Mouse (Mus musculus): ENCODE measurements at regions not wholly inside any gene's neighbourhood (a gene's known extent, or its start where the extent isn't known, plus 50 kb on each side); places are given as distances from the start of the nearest gene placed in this dataset.
A peak's percentile ranks its signal among the peaks of the same experiment; 100 is the strongest.

DNA sequence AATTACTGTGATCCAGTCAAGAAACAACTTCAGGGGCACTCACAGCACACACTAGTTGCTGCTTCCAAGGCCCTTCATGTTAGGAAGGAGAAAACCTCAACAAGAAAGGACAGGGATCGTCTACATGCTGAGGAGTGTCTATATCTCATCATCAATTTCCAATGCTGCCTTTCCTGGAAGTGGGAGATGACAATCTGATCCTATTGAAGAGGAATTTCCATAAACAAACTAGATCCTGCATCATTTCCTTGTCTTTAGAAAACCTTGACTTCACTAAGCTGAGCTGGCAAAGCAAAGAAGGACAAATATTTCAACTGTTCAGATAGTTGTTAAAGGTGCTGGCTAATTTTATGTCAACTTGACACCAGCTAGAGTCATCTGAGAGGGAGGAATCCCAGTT lies 83.5 kb upstream of the Rapgef5 start:
- no peak overlapping the region for H3K4me2 ChIP-seq (ENCODE audit: low read length)
- H3K27me3 ChIP-seq (ENCODE audit: control insufficient read depth, insufficient read depth, low read length), result no peaks in the 10 kb centered on the region
- H3K36me3 ChIP-seq (ENCODE audit: control insufficient read depth, insufficient read depth, low read length), result no peaks in the 10 kb centered on the region
- peaks cover 0 to 2% of the 10 kb centered on the region in 2 experiments; a peak in 1 of 4 replicates for H3K4me1 ChIP-seq (ENCODE audit: control insufficient read depth in 2 of 2, insufficient read depth in 2 of 2, low read length in 2 of 2)
- 57% methylated on average over 1 of the region's 1 CpGs for WGBS
- no peak for ATAC-seq (ENCODE audit: insufficient number of reproducible peaks, insufficient read depth, low FRiP score, low read depth)
- no peak overlapping the region for H3K27ac ChIP-seq (replicated peaks in 1 of 2; ENCODE audit: control insufficient read depth in 1 of 2, insufficient read depth in 1 of 2, low read depth in 2 of 2, low read length in 2 of 2)
- H3K9ac ChIP-seq (ENCODE audit: low read length), result no peak overlapping the region
- H3K9me3 ChIP-seq (ENCODE audit: control insufficient read depth, low read length), result no peaks in the 10 kb centered on the region
- H3K4me3 ChIP-seq (ENCODE audit: control insufficient read depth in 1 of 2, insufficient read depth in 1 of 2, low read depth in 1 of 2, low read length in 2 of 2), result no peak overlapping the region

DNA sequence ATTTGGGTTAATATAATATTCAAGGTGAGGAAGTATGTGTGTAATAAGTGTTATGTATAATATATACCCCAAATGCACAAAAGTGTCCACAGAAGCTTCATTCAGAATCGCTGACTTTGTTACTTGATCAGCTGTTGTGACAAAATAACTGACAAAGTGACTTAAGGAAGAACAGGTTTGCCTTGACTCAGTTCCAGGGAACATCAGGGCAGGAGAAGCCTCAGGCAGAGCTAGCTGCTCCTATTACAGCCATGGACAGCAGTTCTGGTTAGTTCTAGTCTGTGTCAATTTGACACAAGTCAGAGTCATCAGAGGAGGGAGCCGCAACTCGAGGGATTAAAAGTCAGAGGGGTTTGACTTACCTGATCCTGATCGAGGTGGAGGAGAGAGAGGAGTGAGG lies 79.3 kb upstream of the Rapgef5 start:
- no peak overlapping the region for H3K9ac ChIP-seq (ENCODE audit: low read length)
- H3K36me3 ChIP-seq (ENCODE audit: control insufficient read depth, insufficient read depth, low read length), result no peaks in the 10 kb centered on the region
- H3K4me3 ChIP-seq (ENCODE audit: control insufficient read depth in 1 of 2, insufficient read depth in 1 of 2, low read depth in 1 of 2, low read length in 2 of 2), result no peak overlapping the region
- H3K27ac ChIP-seq (replicated peaks in 1 of 2; ENCODE audit: control insufficient read depth in 1 of 2, insufficient read depth in 1 of 2, low read depth in 2 of 2, low read length in 2 of 2), result no peak overlapping the region
- no peak for ATAC-seq (ENCODE audit: insufficient number of reproducible peaks, insufficient read depth, low FRiP score, low read depth)
- WGBS, result 57% methylated on average over 4 of the region's 4 CpGs
- peaks cover 0 to 2% of the 10 kb centered on the region in 2 experiments; a peak in 2 of 4 replicates for H3K4me1 ChIP-seq (ENCODE audit: control insufficient read depth in 2 of 2, insufficient read depth in 2 of 2, low read length in 2 of 2)
- H3K9me3 ChIP-seq (ENCODE audit: control insufficient read depth, low read length), result no peaks in the 10 kb centered on the region
- no peak overlapping the region for H3K4me2 ChIP-seq (ENCODE audit: low read length)
- no peaks in the 10 kb centered on the region for H3K27me3 ChIP-seq (ENCODE audit: control insufficient read depth, insufficient read depth, low read length)

GRCm38 (mm10) chr12:117439015-117439605 lies 77.2 kb upstream of the Rapgef5 start:
- no peaks in the 10 kb centered on the region for H3K9me3 ChIP-seq (ENCODE audit: control insufficient read depth, low read length)
- no peak overlapping the region for H3K4me3 ChIP-seq (ENCODE audit: control insufficient read depth in 1 of 2, insufficient read depth in 1 of 2, low read depth in 1 of 2, low read length in 2 of 2)
- WGBS, result 64% methylated on average over 11 of the region's 11 CpGs
- no peaks in the 10 kb centered on the region for H3K27me3 ChIP-seq (ENCODE audit: control insufficient read depth, insufficient read depth, low read length)
- no peak overlapping the region for H3K27ac ChIP-seq (replicated peaks in 1 of 2; ENCODE audit: control insufficient read depth in 1 of 2, insufficient read depth in 1 of 2, low read depth in 2 of 2, low read length in 2 of 2)
- H3K4me2 ChIP-seq (ENCODE audit: low read length), result no peak overlapping the region
- no peaks in the 10 kb centered on the region; a peak in 3 of 4 replicates for H3K4me1 ChIP-seq (ENCODE audit: control insufficient read depth in 2 of 2, insufficient read depth in 2 of 2, low read length in 2 of 2)
- no peak overlapping the region for H3K9ac ChIP-seq (ENCODE audit: low read length)
- no peak for ATAC-seq (ENCODE audit: insufficient number of reproducible peaks, insufficient read depth, low FRiP score, low read depth)
- H3K36me3 ChIP-seq (ENCODE audit: control insufficient read depth, insufficient read depth, low read length), result no peaks in the 10 kb centered on the region

DNA sequence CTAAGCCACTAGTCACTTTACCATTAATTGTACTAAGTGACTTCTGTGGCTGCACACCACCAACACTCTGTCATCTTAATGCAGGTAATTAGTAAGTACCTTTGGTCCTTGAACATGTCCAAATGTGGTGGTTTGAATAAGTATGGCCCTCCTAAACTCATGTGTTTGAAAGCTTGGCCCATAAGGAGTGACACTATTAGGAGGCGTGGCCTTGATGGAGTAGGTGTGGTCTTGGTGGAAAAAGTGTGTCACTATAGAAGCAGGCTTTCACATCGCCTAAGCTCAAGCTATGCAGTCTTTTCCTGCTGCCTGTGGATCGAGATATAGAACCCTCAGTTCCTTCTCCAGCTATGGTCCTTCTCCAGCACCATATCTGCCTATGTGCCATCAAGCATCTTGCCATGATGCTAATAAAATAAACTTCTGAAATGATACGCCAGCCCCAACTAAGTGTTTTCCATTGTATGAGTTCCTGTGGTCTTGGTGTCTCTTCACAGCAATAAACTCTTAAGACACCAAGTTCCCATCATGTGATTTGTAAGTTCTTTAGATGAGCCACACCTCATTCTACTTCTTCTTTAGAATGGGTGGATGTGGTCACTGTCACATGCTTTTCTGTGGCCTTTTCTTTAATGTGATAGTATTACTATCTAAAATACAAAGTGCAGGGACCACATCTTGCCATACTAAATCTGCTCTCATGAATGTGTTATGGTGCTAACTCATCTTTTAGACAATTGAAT lies 71.9 kb upstream of the Rapgef5 start:
- WGBS, result 69% methylated on average over 4 of the region's 4 CpGs

DNA sequence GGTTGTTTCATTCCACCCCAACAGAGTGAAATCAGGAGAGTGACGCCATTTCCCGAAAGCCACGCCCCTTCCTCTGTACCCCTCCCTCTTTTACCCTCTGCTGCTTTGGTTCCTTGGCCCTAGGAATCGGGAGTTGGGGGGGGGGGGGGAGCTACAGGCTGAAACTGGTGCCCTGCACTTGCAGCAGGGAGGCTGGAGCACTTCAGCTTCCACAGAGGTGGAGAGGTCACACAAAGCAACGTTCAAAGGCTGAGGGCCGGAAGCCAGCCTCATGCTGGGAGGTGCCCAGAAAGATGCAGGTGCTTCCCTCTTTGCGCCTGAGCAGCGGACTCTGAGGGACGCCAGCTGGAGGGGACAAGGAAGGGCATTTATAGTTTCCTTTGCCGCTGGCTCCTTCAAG lies 69.1 kb upstream of the Rapgef5 start:
- Histone ChIP-seq H3K4me1 (ENCODE audit: control insufficient read depth in 2 of 2, insufficient read depth in 2 of 2, low read length in 2 of 2) (peaks cover 10 to 11% of the 10 kb centered on the region in 2 experiments), H3K4me3 (ENCODE audit: control insufficient read depth in 1 of 2, insufficient read depth in 1 of 2, low read depth in 1 of 2, low read length in 2 of 2) (peak overlapping the region in 1 of 2 experiments; percentile 7; a peak in 2 of 4 replicates), H3K9me3 (ENCODE audit: control insufficient read depth, low read length) (0 out of 2 replicates have a peak, but pooled peaks cover 4% of the 10 kb centered on the region), H3K9ac (ENCODE audit: low read length) (peak overlapping the region; percentile 27; the same call in 1 of the 2 replicates), H3K4me2 (ENCODE audit: low read length) (peak overlapping the region; percentile 55), H3K36me3 (ENCODE audit: control insufficient read depth, insufficient read depth, low read length) (no peaks in the 10 kb centered on the region), H3K27me3 (ENCODE audit: control insufficient read depth, insufficient read depth, low read length) (no peaks in the 10 kb centered on the region), H3K27ac (replicated peaks in 1 of 2; ENCODE audit: control insufficient read depth in 1 of 2, insufficient read depth in 1 of 2, low read depth in 2 of 2, low read length in 2 of 2) (peak overlapping the region in 1 of 2 experiments; percentile 37; a peak in 1 of 4 replicates)
- 10% methylated on average over 10 of the region's 10 CpGs for WGBS
- ATAC-seq (ENCODE audit: insufficient number of reproducible peaks, insufficient read depth, low FRiP score, low read depth), result peak; percentile 47

More for the DNA sequence above, 71.9 kb upstream of the Rapgef5 start:
- no peak overlapping the region for H3K9ac ChIP-seq (ENCODE audit: low read length)
- H3K4me1 ChIP-seq (ENCODE audit: control insufficient read depth in 2 of 2, insufficient read depth in 2 of 2, low read length in 2 of 2), result peaks cover 10 to 11% of the 10 kb centered on the region in 2 experiments
- ATAC-seq (ENCODE audit: insufficient number of reproducible peaks, insufficient read depth, low FRiP score, low read depth), result no peak
- H3K9me3 ChIP-seq (ENCODE audit: control insufficient read depth, low read length), result no peaks in the 10 kb centered on the region
- H3K4me3 ChIP-seq (ENCODE audit: control insufficient read depth in 1 of 2, insufficient read depth in 1 of 2, low read depth in 1 of 2, low read length in 2 of 2), result no peak overlapping the region
- no peak overlapping the region for H3K27ac ChIP-seq (replicated peaks in 1 of 2; ENCODE audit: control insufficient read depth in 1 of 2, insufficient read depth in 1 of 2, low read depth in 2 of 2, low read length in 2 of 2)
- H3K36me3 ChIP-seq (ENCODE audit: control insufficient read depth, insufficient read depth, low read length), result no peaks in the 10 kb centered on the region
- H3K4me2 ChIP-seq (ENCODE audit: low read length), result no peak overlapping the region
- no peaks in the 10 kb centered on the region for H3K27me3 ChIP-seq (ENCODE audit: control insufficient read depth, insufficient read depth, low read length)

DNA sequence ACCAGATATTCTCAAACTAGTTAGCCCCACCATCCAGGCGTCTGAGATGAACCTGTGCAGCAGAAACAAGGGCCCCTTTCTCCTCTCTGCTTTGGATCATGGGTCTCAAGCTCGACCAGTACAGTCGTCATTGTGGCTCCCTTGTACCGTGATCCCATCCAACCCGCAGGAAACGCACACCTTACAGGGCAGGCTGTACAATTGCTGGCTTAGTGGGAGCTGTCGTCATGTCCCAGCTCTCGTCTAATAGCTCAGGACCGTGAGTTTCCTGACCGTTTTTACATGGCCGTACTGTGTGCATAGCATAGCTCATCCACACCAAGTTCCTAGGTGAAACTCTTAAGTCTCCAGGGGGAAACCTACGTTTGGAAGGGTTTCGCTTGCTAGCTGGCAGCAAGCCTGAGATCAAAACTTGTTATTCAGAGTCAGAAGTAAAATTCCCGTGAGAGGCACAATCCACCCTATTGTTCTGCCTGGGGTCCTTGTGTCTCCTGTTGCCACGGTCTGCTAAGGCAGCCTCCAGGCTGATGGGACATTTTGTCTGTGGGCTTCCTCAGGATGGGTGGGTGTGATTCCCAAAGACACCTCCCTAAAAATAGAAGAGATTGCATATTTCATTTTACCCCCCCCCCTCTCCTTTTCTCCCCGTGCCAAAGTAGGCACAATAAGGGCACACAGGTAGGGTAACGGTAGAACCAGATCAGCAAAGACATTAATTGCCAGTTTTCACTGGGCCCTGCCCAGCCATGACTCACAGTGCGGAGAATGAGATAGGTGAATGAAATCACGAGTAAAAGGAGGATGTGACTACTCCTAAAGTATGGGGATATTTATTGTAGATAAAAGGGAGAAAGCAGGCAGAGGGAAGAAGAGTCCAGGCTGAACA lies 68.2 kb upstream of the Rapgef5 start:
- Histone ChIP-seq H3K4me1 (ENCODE audit: control insufficient read depth in 2 of 2, insufficient read depth in 2 of 2, low read length in 2 of 2) (peaks cover 10 to 11% of the 10 kb centered on the region in 2 experiments), H3K27ac (replicated peaks in 1 of 2; ENCODE audit: control insufficient read depth in 1 of 2, insufficient read depth in 1 of 2, low read depth in 2 of 2, low read length in 2 of 2) (peak overlapping the region; percentile 37 to 39; a peak in 2 of 4 replicates), H3K4me3 (ENCODE audit: control insufficient read depth in 1 of 2, insufficient read depth in 1 of 2, low read depth in 1 of 2, low read length in 2 of 2) (no peak overlapping the region), H3K4me2 (ENCODE audit: low read length) (peak overlapping the region; percentile 55; the same call in 1 of the 2 replicates), H3K36me3 (ENCODE audit: control insufficient read depth, insufficient read depth, low read length) (no peaks in the 10 kb centered on the region), H3K9ac (ENCODE audit: low read length) (no peak overlapping the region), H3K27me3 (ENCODE audit: control insufficient read depth, insufficient read depth, low read length) (no peaks in the 10 kb centered on the region), H3K9me3 (ENCODE audit: control insufficient read depth, low read length) (0 out of 2 replicates have a peak, but pooled peaks cover 4% of the 10 kb centered on the region)
- 51% methylated on average over 19 of the region's 19 CpGs for WGBS
- ATAC-seq (ENCODE audit: insufficient number of reproducible peaks, insufficient read depth, low FRiP score, low read depth), result no peak

- H3K4me1 ChIP-seq (ENCODE audit: control insufficient read depth in 2 of 2, insufficient read depth in 2 of 2, low read length in 2 of 2), result peaks cover 10 to 11% of the 10 kb centered on the region in 2 experiments; a peak in 3 of 4 replicates
- H3K36me3 ChIP-seq (ENCODE audit: control insufficient read depth, insufficient read depth, low read length), result no peaks in the 10 kb centered on the region
- ATAC-seq (ENCODE audit: insufficient number of reproducible peaks, insufficient read depth, low FRiP score, low read depth), result no peak
- H3K27ac ChIP-seq (replicated peaks in 1 of 2; ENCODE audit: control insufficient read depth in 1 of 2, insufficient read depth in 1 of 2, low read depth in 2 of 2, low read length in 2 of 2), result no peak overlapping the region
- H3K9ac ChIP-seq (ENCODE audit: low read length), result no peak overlapping the region
- no peak overlapping the region for H3K4me2 ChIP-seq (ENCODE audit: low read length)
- 91% methylated on average over 2 of the region's 2 CpGs for WGBS
- H3K4me3 ChIP-seq (ENCODE audit: control insufficient read depth in 1 of 2, insufficient read depth in 1 of 2, low read depth in 1 of 2, low read length in 2 of 2), result no peak overlapping the region
- H3K27me3 ChIP-seq (ENCODE audit: control insufficient read depth, insufficient read depth, low read length), result no peaks in the 10 kb centered on the region
- 0 out of 2 replicates have a peak, but pooled peaks cover 4% of the 10 kb centered on the region for H3K9me3 ChIP-seq (ENCODE audit: control insufficient read depth, low read length)
Observed at GRCm38 (mm10) chr12:117449080-117449479, 67.2 kb upstream of the Rapgef5 start.

Measured in heart, embryonic 14.5 days (tissue).